Mouse (Mus musculus) gastrocnemius, postnatal 10 days (tissue): ENCODE results near the gene Arid3a. TPM values are rescaled to one million over a fixed set of nuclear protein-coding genes. Genes with fewer than 3 reads are reported as not detected.

ENCODE experiments used
- DNase-seq: peaks from one replicate; pipeline ENCODE4 v3.0.0; 2021; ENCODE audit warnings: mixed read lengths
- total RNA-seq, 2 experiments: library from RNA; stranded (reverse); gene quantifications; 2 replicates each; pipeline ENCODE4 v1.2.3; 2021

Arid3a gene
- total RNA-seq, 2 experiments from 2014 or later: 2.6 to 4.1 TPM

DNA sequence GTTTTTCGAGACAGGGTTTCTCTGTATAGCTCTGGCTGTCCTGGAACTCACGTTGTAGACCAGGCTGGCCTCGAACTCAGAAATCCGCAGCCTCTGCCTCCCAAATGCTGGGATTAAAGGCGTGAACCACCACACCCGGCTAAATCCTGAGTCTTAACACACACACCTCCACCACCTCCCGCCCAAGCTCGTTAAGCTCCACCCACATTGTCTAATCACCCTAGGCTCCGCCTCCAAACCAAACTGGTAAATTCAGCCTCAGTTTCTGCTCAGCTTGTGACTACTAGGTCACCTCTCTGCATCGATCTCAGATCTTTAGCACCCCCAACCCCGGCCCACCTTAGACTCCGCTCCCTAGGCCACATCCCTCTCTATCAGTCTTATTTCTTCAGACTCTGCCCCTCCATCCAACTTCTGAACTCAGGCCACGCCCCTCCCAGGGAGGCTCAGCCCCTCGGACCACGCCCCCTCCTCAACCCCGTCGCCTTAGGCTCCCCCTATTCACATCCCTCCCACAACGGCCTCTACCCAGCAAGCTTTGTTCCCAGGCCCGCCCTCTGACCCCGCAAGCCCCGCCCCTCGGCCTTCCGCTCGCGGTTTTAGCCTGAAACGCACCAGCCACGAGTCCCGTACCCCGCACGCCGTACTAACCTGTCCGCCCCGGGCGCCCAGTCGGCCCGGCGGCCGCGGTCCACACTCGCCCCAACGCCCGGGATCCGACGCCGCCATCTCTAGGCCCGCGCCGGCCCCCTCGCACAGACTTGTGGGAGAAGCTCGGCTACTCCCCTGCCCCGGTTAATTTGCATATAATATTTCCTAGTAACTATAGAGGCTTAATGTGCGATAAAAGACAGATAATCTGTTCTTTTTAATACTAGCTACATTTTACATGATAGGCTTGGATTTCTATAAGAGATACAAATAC, 18.4 kb upstream of the Arid3a start, which contains the start of gene Med16:
Med16 (minus strand) TSS at position 757 of the 925 bp plus-strand sequence.
- peak; percentile 94 for DNase-seq

DNA sequence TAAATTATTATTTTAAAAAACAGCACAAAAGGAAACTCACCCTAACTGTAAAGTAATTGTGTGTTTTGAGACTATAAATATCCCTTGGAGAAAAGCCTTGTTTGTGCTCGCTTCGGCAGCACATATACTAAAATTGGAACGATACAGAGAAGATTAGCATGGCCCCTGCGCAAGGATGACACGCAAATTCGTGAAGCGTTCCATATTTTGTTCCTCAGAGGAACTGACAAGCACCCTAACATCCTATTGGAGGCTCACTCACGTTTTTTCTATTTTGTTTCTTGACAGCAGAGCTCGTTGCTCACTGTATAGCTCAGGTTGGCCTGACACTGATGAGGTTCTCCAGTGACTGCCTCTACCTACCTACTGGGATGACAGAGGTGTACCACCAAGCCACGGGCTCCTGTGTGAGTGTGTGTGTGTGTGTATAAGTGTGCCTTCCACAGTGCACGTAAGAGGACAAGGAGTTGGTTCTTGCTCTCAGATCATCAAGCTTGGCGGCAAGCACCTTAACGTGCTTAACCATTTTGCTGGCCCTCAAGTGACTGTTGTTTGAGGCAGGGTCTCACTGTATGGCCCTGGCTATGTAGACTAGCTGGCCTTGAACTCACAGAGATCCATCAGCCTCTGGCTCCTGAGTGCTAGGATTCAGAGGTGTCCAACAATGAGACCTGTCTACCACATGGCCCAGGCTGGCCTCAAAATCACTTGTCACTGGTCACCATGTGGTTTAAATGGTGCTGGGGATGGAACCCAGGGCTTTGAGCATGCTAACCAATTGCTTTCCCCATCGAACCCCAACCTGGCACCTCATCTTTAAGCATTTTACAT, 17.5 kb upstream of the Arid3a start:
- no peak for DNase-seq

DNA sequence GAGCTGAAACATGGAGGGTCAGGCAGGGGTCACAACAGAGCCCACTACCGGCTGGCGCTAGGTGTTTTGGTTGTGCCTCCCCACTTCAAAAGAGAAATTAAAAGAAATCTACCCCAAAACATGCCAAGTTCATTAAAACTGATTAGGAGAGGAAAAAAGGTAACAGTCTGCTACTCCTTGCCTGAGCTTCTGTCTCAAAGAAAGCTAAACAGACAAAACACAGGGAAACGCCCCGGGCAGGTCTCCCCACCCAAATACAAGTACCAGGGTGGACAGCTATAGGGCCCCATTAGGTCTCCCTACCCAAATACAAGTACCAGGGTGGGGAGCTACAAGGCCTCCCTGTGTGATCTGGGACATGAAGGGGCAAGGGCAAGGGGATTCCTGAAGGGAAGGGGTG, 16.3 kb upstream of the Arid3a start, which contains the start of gene Gm26602:
Gm26602 (plus strand) TSS at position 301 of the 400 bp plus-strand sequence.
- no peak for DNase-seq

DNA sequence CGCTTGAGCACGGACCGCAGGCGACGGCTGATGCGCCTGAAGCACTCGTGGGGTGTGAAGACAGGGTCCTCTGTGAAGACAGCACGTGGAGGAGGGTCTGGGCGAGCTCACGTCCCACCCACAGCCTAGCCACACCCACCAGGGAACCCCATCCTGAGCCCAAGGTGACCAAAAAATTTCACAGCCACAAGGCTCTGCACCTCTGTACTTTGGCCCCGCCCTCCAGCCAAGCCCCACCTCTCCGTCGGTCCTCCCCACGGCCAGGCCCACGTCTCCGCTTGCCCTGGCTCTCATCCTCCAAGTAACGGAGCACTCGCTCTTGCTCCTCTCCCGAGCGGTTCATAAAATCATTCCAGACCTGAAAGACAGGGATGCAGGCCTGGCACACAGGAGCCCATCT, 14.4 kb upstream of the Arid3a start:
- no peak for DNase-seq

DNA sequence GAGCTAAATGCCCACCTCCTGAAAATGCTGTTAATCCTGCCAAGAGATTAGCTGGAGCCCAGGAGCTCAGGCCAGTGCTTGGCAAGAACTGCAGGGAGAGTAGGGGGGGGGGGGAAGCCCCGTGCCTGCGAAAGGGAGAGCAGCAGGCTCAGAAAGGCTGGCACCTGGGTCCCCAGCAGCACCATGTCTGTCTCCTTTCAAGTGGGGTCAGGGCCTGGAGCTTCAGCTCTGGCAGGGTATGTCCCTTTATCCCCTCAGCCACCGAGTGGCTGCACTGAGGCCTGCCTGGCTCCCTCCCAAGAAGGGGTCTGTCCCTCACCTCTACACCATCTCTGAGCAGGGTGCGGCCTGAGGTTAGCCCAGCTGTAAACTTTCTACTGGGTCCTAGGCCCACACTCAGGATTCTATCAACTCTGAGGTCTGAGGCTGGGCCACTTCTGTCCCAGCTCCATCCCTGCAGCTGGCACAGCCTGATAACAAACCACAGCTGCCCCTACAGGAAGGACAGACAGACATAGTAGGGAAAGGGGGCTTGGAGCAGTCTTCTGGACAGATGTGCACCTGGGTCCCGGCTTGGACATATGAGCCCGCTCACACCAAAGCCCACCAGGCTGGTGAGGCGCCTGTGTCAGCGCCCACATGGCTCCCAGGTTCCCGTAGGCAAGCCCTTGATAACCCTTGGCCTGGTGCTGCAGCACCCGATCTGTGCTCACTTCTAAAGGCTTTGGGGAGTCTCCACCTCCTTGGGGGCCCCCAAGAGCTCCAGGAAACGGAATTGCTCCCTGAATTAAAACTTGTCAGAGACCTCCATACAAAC, 12.5 kb upstream of the Arid3a start:
- no peak for DNase-seq

DNA sequence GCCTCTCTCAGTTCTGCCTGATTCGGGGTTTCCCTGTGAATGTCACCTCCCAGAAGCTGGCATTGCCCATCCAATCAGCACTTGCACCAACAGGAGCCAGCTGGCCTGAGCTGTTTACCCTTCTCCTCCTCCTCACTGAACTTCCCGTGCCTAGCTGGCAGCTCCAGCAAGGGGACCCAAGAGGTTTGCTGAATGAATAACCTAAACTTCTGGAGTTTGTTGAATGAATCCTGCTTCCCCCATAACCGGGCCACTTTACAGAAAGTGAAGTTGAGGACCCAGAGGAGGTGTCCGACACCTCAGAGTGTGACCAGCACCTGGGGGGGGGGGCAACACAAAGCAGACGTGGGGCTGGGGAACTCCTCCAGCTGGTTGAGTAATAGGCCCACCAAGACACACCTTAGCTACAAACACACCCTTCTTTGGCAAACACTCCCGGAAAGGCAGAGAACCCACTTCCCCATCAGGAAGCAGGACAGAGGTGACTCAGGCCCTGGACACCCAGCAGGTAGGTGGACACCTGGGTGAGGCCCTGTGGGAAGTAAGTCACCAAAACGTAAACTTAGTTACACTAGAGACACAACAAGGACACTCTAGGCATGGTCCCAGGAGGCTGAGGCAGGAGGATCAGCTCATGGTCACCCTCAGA, 11.8 kb upstream of the Arid3a start:
- DNase-seq: no peak

DNA sequence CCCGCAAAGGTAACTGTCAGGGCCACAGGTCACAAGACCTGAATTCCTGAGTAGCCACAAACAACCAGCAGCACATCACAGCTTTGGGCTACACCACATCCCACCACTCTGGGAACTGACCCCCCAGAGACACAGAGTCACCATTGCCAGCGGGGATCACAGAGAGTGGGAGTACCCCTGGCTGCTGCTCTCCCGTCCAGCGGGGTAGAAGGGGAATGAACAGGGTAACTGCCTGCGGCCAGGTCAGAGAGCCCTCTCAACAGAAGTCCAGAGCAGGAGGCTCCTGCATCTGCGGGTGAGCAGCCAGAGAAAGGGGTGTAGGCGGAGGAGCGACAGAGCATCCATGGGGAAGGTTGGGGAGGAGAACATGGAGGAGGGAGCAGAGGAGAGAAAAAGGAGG, 10.8 kb upstream of the Arid3a start:
- no peak for DNase-seq

DNA sequence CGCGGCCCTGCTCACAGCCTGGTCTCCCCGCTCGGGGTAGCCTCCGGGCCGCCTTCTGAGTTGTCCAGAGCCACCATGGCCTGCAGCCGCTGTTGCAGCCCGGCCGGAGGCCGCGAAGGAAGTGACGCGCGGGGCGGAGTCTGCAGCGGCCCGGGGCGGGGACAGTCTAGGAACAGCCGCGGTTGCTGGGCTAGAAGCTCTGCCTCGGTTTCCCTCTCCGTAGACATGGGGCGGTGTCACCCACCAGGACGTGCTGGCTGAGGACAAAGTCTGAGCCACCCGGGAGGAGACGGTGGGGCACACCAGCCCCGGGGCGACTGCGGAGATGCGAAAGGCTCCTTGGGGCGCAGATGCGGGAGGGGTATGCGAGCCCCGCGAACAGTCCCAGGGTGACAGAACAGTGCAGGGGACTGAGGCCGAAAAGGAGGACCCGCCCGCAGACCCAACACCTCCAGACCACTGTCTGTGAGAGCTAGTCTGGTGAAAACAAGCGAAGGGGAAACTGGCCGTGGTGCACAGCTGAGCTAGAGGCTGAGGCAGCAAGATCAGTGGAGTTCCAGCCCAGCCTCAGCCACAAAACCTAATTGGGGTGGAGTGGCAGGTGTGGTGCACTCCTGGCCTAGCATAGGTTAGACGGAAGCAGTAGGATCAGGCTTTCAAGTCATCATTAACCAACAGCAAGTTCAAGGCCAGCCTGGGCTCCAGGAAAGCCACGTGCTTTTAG, 9.9 kb upstream of the Arid3a start, which contains the start of gene Kiss1r:
Kiss1r (plus strand) TSS at position 164 of the 724 bp plus-strand sequence.
- peak; percentile 91 for DNase-seq

DNA sequence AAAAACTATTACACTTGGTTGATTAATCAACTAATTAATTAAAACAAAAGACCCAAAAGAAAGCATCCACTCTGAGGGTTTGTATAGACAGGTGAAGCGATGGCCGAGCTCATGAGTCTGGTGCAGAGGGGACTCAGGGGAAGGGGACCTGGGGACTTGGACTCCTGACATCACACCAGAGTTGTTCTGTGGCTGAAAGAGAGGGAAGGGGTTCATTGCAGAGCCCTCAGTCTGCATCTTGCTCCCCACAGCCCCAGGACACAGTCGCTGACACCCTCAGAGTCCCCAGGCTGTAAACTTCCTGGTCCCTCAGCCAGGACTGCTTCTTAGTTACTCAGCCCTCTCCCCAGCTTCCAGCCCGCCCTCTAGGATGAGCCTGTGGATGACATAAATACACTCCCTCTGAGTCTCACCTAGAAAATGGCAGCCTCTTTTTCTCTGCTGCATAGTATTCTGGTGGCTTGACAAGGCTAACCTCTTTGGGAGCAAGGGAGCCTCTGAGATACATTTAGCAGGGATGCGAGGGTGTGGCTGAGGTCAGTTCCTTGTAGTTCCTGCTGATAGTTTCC, 9.2 kb upstream of the Arid3a start:
- no peak for DNase-seq

DNA sequence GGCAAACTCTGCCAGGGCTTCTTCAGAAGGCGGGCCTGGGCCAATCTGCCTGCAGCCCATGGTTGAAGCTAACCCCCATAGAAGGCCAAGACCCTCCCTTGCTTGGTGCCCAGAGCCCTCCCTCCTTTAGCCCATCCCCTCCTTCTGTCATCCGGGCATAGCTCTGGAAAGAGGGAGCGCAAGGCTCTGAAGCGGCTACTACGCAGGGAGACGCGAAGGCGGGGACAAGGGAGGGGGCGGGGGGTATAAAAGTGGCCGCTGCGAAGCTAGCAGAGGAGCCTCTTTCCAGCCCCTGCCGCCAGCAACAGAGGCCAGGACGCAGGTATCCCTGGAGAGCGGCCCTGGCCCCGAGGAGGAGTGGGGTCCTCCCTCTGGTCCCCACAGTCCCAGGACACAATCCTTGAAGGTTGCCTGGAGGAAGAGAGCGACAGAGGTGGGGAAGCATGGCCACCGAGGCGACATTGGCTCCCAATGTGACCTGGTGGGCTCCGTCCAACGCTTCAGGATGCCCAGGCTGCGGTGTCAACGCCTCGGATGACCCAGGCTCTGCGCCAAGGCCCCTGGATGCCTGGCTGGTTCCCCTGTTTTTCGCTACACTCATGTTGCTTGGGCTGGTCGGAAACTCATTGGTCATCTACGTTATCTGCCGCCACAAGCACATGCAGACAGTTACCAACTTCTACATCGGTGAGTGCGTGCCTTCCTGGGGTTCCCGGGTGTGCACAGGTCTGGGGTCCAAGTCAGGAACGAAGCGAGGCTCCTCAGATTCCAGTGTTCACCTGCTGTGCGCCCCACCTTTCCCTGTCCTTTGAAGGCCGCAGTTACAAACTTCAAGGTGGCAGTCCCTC, 8.4 kb upstream of the Arid3a start:
- DNase-seq: no peak

DNA sequence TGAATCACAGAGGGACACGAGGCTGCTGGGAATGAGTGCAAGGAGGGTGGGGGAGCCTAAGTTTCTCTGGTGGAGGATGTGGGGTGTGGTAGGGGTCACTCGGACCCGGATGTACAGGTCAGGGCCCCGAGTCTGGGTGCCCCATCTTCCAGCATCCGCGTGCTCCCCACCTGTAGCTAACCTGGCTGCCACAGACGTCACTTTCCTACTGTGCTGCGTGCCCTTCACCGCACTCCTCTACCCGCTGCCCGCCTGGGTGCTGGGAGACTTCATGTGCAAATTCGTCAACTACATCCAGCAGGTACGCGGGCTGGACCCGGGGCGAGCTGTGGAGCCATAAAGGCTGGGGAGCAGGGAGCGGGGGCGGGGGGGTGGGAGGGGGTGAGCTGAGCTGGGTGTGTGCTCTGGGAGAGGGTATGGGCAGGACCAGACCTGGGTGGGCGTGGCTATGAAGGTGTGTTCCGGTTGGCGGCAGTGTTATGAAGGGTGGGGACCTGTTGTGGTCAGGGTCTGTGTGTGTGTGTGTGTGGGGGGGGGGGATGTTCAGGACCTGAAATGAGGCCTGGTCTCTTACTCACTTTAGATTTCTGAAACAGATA, 7.5 kb upstream of the Arid3a start:
- DNase-seq: no peak

DNA sequence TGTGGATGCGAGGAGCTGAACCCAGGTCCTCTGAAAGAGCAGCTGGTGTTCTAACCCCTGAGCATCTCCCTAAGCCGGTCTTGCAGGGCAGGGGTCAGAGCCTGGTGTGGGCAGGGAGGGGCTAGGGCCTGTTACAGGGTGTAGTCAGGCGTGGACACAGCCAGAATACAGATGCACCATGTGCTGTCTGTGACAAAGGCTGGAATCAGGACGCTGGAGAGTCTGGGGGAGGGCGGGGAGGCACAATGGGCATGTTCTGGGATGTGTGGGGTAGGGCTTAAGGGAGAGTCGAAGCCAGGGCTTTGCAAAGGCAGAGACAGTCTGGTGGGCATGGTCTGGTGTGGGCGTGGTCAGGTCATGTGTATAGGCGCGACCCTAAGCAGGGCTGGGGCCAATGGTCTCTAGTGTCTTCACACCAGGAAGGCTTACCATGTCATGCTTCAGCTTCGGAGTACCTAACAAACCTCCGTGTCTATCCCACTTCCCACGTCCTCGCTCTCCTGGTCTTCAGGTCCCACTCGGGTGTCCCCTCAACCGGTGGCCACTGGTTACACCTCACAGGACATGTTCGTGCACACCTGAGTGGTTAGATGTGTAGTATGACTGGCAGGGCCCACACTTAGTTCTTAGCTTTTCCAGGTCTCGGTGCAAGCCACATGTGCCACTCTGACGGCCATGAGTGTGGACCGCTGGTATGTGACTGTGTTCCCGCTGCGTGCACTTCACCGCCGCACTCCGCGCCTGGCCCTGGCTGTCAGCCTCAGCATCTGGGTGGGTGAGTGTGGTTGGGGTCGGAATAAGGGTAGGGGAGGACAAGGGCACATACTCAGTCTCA, 6.6 kb upstream of the Arid3a start:
- no peak for DNase-seq

DNA sequence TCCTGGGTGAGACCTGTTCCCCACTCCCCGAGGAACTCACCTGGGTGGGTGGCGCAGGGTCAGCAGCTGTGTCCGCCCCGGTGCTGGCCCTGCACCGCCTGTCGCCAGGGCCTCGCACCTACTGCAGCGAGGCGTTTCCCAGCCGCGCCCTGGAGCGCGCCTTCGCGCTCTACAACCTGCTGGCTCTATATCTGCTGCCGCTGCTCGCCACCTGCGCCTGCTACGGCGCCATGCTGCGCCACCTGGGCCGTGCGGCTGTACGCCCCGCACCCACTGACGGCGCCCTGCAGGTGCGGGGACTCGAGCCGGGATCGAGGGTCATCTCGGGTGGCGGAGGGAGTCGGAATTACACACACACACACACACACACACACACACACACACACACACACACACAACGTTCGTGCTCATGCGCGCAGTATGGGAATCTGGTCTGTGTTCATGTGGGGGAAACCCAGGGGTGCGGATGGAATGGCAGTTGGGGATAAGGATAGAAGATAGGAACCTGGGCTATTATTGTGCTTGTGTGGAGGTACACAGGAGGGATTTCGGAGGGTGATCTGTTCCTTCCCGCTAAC, 5.8 kb upstream of the Arid3a start, which contains the start of gene R3hdm4:
R3hdm4 (minus strand) TSS at position 251 of the 578 bp plus-strand sequence.
- DNase-seq: no peak

DNA sequence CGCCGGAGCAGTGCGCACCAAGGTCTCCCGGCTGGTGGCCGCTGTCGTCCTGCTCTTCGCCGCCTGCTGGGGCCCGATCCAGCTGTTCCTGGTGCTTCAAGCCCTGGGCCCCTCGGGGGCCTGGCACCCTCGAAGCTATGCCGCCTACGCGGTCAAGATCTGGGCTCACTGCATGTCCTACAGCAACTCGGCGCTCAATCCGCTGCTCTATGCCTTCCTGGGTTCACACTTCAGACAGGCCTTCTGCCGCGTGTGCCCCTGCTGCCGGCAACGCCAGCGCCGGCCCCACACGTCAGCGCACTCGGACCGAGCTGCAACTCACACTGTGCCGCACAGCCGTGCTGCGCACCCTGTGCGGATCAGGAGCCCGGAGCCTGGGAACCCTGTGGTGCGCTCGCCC, 5.3 kb upstream of the Arid3a start:
- no peak for DNase-seq

DNA sequence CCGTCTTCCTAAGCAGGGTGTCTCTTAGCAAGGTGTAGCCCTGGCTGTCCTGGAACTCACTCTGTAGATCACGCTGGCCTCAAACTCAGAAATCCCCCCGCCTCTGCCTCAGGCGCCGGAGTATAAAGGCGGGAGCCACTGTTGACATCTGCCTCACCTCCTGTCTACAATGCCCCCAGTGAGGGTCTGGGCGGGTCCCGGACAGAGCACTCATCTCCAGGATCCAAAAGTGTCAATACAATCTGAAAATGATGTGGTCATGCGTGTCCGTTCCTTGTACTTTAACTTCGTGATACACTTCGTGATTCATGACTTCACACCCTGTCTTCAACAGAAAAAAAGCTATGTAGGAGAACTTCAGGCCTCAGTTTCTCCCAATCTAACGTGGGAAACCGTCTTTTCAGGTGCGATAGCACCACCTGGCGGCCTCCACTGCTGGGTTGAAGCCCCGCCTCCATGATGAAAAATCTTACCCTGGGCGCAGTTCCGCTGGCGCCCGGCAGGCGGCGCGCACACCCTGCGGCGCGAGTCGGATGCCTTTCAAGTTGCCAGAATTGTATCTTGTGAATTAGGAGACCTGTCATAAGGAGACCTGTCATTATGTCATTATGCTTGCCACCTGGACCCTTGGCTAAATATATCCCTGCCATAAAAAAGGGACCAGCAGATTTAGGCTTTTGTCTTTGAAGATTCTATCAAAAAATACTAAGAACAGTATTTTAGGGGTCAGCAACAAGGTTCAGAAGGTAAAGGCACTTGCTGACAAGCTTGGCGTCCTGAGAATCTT, 1.7 kb upstream of the Arid3a start:
- DNase-seq: peak; percentile 93

DNA sequence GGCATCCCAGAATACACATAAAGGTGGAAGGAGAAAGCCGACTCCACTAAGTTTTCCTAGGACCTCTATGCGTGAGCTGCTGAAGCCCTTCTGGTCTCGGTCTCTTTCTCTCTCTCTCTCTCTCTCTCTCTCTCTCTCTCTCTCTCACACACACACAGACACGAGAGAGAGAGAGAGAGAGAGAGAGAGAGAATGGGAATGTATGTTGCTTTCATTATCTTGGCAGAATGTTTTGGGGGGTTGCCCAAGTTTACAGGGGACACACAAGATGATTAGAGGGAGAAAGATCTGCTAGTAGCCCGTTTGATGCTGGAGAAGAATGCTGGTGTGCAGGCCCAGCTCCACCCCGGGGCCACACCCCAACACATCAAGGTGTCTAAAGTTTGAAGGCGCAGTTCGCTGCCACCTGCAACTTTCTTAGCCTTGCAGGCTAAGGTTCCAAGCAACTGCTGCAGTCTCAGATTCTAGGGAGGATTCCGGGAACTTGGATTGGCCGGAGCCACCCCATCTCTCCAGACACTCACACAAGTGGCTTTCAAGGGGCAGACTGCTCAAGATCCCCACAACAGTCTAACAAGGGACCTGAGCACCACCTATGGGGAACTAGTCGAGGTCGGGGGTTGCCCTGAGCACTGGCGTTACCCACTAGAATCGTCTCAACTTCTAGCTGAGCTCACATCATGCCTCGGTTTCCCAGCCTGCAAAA, 905 bp upstream of the Arid3a start:
- DNase-seq: no peak
